Mouse (Mus musculus) cerebellum, adult 18-20 months (tissue): Measurements from ENCODE around the gene Apbb1.
A peak's percentile ranks its signal among the peaks of the same experiment; 100 is the strongest.

ENCODE experiments used
- DNase-seq, 2 experiments: peaks; one replicate each; pipeline ENCODE4 v3.0.0; 2021

The Apbb1 gene

DNA sequence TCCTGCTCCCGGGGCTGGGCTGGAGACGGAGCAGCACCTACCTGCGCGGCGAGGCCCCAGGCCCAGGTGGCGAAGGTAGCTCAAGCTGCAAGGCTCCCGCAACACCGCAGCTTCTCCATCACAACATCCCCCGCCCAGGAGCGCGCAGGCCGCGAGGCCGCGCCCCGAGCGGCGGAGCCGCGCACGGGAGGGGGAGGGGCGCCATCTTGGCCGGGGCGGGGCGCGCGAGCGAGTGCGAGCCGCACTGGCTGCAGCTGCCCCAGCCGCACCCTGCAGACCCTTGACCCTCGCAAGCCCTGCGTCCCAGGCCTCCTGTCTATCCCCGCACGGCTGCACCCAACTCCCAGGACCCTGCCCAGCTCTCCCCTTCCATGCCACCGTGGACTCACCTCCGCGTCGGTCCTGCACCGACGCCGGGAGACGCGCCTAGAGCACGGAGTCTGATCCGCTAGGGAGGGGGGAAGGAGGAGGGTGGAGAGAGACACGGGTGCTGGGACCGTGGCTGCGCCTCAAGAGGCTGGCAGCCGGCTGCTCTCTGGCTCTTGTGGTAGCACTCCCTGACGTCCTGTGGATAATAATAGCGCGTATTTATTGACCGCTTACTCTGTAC, at the start of gene Apbb1:
Gene Apbb1, minus strand, starts transcription at position 560 of the 610 bp plus-strand sequence.
- peak; percentile 92 for DNase-seq

- DNase-seq = peak in 1 of 2 experiments; percentile 49
Observed at GRCm38 (mm10) chr7:105628633-105629032, 47.2 kb upstream of the Apbb1 start.

- DNase-seq = peak; percentile 74 to 85
Observed at GRCm38 (mm10) chr7:105625397-105625796, 43.9 kb upstream of the Apbb1 start.

GRCm38 (mm10) chr7:105621646-105622292, 40.3 kb upstream of the Apbb1 start:
- DNase-seq = no peak

- no peak for DNase-seq
Observed at GRCm38 (mm10) chr7:105621053-105621452, 39.6 kb upstream of the Apbb1 start.

DNA sequence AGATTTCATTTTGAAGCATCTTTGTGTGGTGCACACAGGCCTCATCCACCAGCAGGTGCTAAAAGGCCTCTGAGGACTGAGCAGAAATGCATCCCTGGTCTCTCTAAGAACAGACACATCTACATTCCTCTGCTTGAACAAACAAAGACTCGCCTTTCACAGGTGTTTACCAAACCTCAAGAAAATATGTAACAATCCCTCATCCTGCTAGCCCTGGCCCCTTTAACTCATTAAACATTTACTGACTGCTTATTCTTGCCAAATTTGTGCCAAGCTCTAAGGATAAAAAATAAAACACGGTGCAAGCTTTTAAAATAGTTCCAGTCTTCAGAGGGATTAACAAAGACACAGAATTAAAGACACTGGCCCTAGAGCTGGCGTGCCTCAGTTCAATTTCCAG, 38.2 kb upstream of the Apbb1 start:
- no peak for DNase-seq

- no peak for DNase-seq
Observed at GRCm38 (mm10) chr7:105617810-105618209, 36.4 kb upstream of the Apbb1 start.

DNA sequence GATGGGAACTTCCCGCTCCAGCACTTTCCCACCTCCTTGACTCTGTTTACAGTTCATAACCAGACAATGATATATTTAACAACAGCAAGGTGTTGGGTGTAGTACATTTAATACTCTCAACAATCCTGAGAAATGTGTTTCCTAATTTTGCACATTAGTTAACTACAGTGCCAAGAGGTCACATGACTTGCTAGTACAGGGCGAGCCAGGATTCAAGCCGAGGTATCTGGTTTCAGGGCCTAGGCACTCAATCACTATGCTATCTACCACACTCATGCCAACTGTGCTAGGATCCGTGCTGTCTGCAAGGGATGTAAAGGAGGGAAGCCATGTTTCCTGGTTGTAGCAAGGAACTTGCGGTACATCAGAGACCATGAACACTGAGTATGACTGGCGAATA, 35.1 kb upstream of the Apbb1 start:
- DNase-seq = no peak

DNA sequence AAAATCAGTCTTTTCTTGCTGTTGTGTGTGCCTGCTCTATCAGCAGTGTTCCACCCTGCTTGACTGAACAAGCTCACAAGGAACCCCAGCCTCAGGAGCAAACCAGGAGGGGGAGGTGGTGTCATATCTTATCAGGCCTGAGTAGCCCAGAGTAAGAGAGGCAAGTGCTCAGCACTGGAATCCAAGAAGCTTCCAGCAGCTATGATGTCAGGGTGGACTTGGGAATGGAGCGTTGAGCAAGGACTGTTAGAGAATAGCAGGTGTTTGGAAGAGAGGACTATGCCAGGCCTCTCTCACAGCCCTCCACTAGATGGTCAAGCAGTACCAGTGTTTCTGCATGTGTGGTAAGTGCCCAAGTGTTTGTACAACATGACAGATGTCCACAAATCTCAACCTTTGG, 34.3 kb upstream of the Apbb1 start:
- no peak for DNase-seq

- DNase-seq = no peak
Observed at GRCm38 (mm10) chr7:105614400-105614799, 32.9 kb upstream of the Apbb1 start.

- no peak for DNase-seq
Observed at GRCm38 (mm10) chr7:105611767-105612166, 30.3 kb upstream of the Apbb1 start.

DNA sequence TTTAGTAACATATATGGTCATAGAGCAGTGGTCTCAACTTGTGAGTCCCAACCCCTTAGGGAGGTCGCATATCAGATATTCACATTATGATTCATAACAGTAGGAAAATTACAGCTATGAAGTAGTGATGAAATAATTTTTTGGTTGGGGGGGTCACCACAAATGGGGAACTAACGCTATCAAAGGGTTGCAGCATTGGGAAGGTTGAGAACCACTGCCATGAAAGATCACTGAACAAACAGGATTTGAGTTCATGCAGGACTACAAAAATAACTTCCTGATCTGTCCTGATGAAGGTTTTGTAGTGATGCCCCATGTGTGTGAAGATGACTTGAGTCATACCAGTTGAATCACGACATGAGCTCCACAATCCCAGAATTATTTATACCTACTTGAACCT, 27.0 kb upstream of the Apbb1 start:
- no peak for DNase-seq

DNA sequence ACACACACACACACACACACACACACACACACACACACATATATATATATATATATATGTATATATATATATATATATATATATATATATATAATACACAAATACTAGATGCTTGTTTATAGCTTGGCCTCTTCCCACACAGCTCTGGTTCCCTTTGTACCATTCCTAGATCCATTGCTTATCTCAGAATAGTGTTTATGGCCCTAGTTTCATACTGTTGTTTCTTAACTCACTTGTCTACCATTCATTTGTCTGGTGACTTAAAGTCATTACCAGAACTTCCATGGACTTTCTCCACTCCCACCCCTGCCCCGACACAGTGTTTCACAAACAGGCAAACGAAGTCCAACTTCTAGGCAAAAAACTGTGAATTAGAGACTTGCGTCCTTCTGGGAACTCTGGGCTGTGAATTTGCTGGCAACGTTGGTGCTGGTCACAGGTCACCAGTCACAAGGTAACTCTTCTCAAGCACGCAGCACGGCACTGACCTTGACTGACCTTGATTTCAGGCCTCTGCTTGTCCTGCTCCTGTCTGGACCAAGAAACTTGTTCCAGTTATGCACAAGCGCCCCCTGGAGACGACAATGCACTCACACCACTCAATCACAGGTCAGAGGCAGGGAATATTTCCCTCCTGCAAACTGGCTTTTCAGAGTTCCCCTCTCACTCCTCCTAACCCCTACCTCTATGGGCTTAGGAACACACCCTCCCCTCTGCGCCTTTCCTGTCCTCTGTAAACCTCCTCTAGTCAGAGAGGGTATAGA, 21.6 kb upstream of the Apbb1 start:
- DNase-seq = peak; percentile 77 to 81

GRCm38 (mm10) chr7:105590097-105590496, 8.6 kb upstream of the Apbb1 start:
- DNase-seq = no peak

GRCm38 (mm10) chr7:105588325-105588912, 7.0 kb upstream of the Apbb1 start:
- DNase-seq = no peak

GRCm38 (mm10) chr7:105581959-105582358, 506 bp upstream of the Apbb1 start:
- DNase-seq = peak in 1 of 2 experiments; percentile 24

GRCm38 (mm10) chr7:105580627-105581089, 795 bp downstream of the Apbb1 start:
- DNase-seq = peak; percentile 64 to 67

- peak; percentile 45 to 54 for DNase-seq
Observed at GRCm38 (mm10) chr7:105578481-105578880, 3.0 kb downstream of the Apbb1 start.

GRCm38 (mm10) chr7:105577377-105577871, 4.0 kb downstream of the Apbb1 start:
- DNase-seq = peak; percentile 25 to 40

- DNase-seq = peak; percentile 34 to 35
Observed at GRCm38 (mm10) chr7:105576166-105576748, 5.2 kb downstream of the Apbb1 start.

DNA sequence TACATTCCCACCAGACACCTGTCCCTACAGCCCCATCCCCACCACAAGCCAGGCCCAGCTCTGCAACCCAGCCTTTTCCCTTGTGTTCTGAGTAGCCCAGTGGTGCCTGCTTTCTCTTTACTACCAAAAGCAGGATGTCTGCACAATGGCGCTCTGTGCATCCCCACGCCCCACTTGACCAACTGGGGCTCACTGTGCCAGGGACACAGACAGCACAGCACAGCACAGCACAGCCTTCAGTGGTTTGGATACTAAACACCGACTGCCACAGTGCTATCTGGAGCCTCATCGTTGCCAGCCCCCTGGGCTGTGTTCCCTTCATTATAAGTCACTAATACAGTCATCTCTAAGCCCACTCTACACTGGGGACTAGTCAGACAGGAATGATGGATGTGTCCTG, 6.9 kb downstream of the Apbb1 start:
- peak; percentile 20 to 29 for DNase-seq

DNA sequence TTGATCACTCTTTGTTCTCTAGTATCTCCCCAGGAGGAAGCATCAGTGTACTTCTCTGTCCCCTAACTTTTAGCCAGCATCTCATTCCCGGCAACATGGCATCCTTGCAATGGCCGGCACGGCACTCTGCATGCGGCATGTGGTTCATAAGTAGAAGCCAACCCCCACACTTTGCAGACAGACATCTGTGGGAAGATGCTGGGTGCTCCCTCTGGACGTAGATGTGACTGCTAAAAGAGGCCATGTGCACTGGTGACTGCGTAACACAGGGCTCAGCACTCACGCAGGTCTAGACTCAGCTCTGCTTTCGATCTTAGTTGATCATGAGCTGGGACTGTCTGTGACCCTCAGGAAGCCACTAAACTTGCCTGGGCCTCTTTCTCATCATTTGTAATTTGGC, 8.5 kb downstream of the Apbb1 start:
- peak; percentile 24 to 36 for DNase-seq

DNA sequence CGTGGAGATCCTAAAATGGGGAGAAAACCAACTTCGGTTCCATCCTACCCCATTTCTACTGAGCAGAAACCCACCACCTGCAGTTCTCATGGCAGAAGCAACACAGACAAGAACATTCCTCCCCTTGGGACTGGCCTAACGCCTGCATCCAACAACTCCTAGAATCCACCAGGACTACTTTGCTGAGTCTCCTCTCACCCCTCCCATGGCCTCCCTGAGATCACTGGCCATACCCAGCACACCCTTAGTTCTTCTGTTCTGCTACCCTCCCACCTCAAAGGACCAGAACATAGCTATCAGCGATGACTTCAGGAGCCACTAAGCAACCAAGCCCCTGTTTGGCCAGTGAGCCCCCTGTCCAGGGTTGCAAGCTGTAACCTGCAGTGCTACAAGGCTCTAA, 10.7 kb downstream of the Apbb1 start:
- DNase-seq = peak; percentile 24 to 39
